Mouse (Mus musculus) Patski (cell line): Measurements from ENCODE around the gene Herc6. TPM values are rescaled to one million over a fixed set of nuclear protein-coding genes. Genes with fewer than 3 reads are reported as not detected.

Experiments used
- ATAC-seq: fragments of 100-300 bp; one replicate; pipeline ENCODE4 v1.8.0; 2021
- CTCF ChIA-PET: fragments of 350-600 bp; sonication (Branson Sonifier 250); formaldehyde crosslinking; loops from one replicate; lab custom pipeline; 2022; ENCODE audit warnings: inconsistent platforms; lab: Charles Lee
- POLR2A ChIA-PET: fragments of 350-600 bp; sonication (Branson Sonifier 250); formaldehyde crosslinking; loops from one replicate; lab custom pipeline; 2022; ENCODE audit warnings: antibody characterized with exemption, inconsistent platforms; lab: Charles Lee
- DNase-seq: peaks from one replicate; pipeline ENCODE4 v3.0.0-alpha.2; 2011; ENCODE audit warnings: low read depth, low spot score
- H3K27me3 ChIP-seq: fragments of 371-371 bp; one replicate; pipeline ENCODE4 v1.5.1; 2021
- CTCF ChIP-seq: fragments of 100-300 bp; IDR thresholded peaks from one replicate; pipeline ENCODE4 v1.5.1; 2021
- in situ Hi-C: fragments of 300-500 bp; cut with MboI; formaldehyde crosslinking; loops from 3 replicates; pipeline ENCODE4 v1.11.1; 2018; ENCODE audit warnings: low pct_unique_long_range_greater_than_20kb, mixed read lengths
- polyA plus RNA-seq: library from polyadenylated mRNA; unstranded; gene quantifications from one replicate; pipeline ENCODE4 v1.2.3, GENCODE M21; 2021

Herc6 gene
- polyA plus RNA-seq = 13.5 TPM

GRCm38 (mm10) chr6:57580881-57581548 is at the start of gene Herc6:
TSS of gene Herc6 (plus strand) at chr6:57581000.
- in situ Hi-C loops = no loop called here
- ATAC-seq (peak; percentile 100), DNase-seq (no peak)
- ChIA-PET CTCF (interaction anchor here (1.1 to 1.7 kb wide), 5 partner anchors 8 to 231 kb away, joined by 3 to 7 read pairs (median 4); partner anchors contain the start of gene Ppm1k), POLR2A (interaction anchor here (0.8 to 1.9 kb wide), 2 partner anchors 17 to 47 kb away, joined by 3 to 7 read pairs; no protein-coding TSS in a partner anchor)
- H3K27me3 ChIP-seq = no peaks in the 10 kb centered on the region
- no peak for TF ChIP-seq CTCF

DNA sequence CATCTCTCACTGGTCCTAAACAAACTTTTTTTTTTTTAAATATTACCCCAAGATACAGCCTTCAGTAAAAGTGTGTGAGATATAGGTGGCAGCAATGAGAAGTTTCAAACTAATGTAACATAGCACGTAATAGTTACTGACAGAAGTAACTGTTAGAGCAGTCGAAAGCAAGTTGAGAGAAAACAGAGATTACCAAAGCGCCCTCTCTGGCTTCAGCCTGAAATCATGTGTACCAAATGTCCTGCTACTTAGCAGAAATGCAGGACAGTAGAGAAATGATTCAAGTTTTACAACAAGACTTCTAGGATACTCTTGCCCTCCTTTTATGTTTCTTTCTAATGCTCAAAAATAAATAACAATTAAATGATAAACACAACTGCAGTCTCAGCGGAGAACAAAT is 49.8 kb upstream of the Herc6 start:
- no peaks in the 10 kb centered on the region for H3K27me3 ChIP-seq
- ChIA-PET CTCF (interaction anchor here (1.2 kb wide), 1 partner anchor 18 kb away, joined by 3 read pairs; no protein-coding TSS in a partner anchor), POLR2A (no interaction called here)
- in situ Hi-C loops = loop anchor here (10.0 kb wide), 1 partner anchor 606 kb away; the partner anchor contains the start of genes Nt5c3 and Vmn1r4
- TF ChIP-seq CTCF = no peak
- no peak for DNase-seq
- no peak for ATAC-seq

DNA sequence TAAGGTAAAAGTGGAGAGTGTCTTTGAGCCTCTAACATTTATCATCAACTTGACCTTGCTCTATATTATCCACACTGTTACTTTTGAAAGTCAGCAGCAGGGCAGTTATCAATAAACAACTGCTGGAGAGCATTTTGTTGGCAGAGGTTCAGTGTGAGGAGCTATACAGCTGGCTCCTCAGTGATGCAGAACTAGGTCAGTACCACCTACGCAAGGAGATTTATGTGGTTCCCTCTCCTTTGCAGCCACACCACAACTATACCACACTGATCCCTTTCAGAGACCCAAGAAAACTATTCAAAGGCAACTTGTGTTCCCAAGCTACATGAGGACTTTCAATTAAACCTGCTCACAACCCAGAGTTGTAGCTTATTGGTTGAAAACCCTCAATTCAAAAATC is 49.4 kb upstream of the Herc6 start:
- in situ Hi-C loops = loop anchor here (10.0 kb wide), 1 partner anchor 607 kb away; the partner anchor contains the start of genes Nt5c3 and Vmn1r4
- DNase-seq (no peak), ATAC-seq (no peak)
- H3K27me3 ChIP-seq = no peaks in the 10 kb centered on the region
- no peak for TF ChIP-seq CTCF
- CTCF ChIA-PET = interaction anchor here (1.1 to 1.2 kb wide), 2 partner anchors 19 to 20 kb away, joined by 3 read pairs; no protein-coding TSS in a partner anchor
- POLR2A ChIA-PET = interaction anchor here (0.7 kb wide), 1 partner anchor 220 kb away, joined by 3 read pairs; no protein-coding TSS in a partner anchor

GRCm38 (mm10) chr6:57532022-57532421 is 48.8 kb upstream of the Herc6 start:
- ATAC-seq (no peak), DNase-seq (no peak)
- no peaks in the 10 kb centered on the region for H3K27me3 ChIP-seq
- TF ChIP-seq CTCF = no peak
- ChIA-PET POLR2A (interaction anchor here (0.7 kb wide), 1 partner anchor 219 kb away, joined by 3 read pairs; no protein-coding TSS in a partner anchor), CTCF (interaction anchor here (1.1 to 1.2 kb wide), 2 partner anchors 19 kb away, joined by 3 read pairs; no protein-coding TSS in a partner anchor)
- in situ Hi-C loops = loop anchor here (10.0 kb wide), 1 partner anchor 607 kb away; the partner anchor contains the start of genes Nt5c3 and Vmn1r4

DNA sequence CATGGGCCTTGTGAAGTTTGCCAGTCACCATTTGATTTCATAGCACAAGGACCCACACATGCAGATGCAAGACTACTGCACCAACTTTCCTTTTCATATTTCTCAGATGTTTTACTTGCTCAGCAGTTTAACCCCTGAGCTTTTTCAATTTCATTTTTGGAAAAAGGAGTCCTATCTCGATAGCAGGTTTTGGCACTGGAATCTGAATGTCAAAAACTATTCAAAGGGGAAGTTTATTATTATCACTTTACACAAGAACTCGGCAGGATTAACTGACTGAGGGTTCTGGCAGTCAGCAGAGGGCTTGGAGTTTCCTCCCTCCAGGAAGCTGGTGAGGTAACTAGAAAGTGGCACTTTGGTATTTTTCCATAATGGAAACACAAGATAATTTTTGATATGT is 47.4 kb upstream of the Herc6 start:
- TF ChIP-seq CTCF = no peak
- no peak for ATAC-seq
- ChIA-PET CTCF (interaction anchor here (1.0 to 2.3 kb wide), 3 partner anchors 38 to 326 kb away, joined by 3 to 7 read pairs (median 3); partner anchors contain the start of gene Herc6), POLR2A (no interaction called here)
- H3K27me3 ChIP-seq = no peaks in the 10 kb centered on the region
- in situ Hi-C loops = loop anchor here (10.0 kb wide), 1 partner anchor 609 kb away; the partner anchor contains the start of genes Nt5c3 and Vmn1r4
- no peak for DNase-seq

GRCm38 (mm10) chr6:57534231-57534610 is 46.6 kb upstream of the Herc6 start:
- TF ChIP-seq CTCF = no peak
- POLR2A ChIA-PET = interaction anchor here (0.9 to 1.5 kb wide), 2 partner anchors 47 to 154 kb away, joined by 3 to 7 read pairs; partner anchors contain the start of gene Herc6
- ATAC-seq (no peak), DNase-seq (no peak)
- no peaks in the 10 kb centered on the region for H3K27me3 ChIP-seq
- in situ Hi-C loops = loop anchor here (10.0 kb wide), 1 partner anchor 609 kb away; the partner anchor contains the start of genes Nt5c3 and Vmn1r4
- CTCF ChIA-PET = interaction anchor here (1.0 to 2.3 kb wide), 4 partner anchors 37 to 325 kb away, joined by 3 to 7 read pairs (median 4); partner anchors contain the start of gene Herc6

- CTCF ChIA-PET = interaction anchor here (1.0 to 2.3 kb wide), 4 partner anchors 37 to 325 kb away, joined by 3 to 7 read pairs (median 4); partner anchors contain the start of gene Herc6
- in situ Hi-C loops = loop anchor here (10.0 kb wide), 1 partner anchor 610 kb away; the partner anchor contains the start of genes Nt5c3 and Vmn1r4
- POLR2A ChIA-PET = interaction anchor here (0.7 to 1.5 kb wide), 3 partner anchors 15 to 153 kb away, joined by 3 to 7 read pairs (median 3); partner anchors contain the start of gene Herc6
These were observed 46.1 kb upstream of the Herc6 start for GRCm38 (mm10) chr6:57534611-57535286.

GRCm38 (mm10) chr6:57535386-57535936 is 45.3 kb upstream of the Herc6 start, which contains the start of gene Ppm1k:
TSS of gene Ppm1k (minus strand) at chr6:57535468.
- peak; percentile 99 for DNase-seq
- in situ Hi-C loops = loop anchor here (10.0 kb wide), 1 partner anchor 611 kb away; the partner anchor contains the start of genes Nt5c3 and Vmn1r4
- POLR2A ChIA-PET = no interaction called here
- no peak for TF ChIP-seq CTCF
- no peaks in the 10 kb centered on the region for H3K27me3 ChIP-seq
- peak; percentile 98 for ATAC-seq
- CTCF ChIA-PET = interaction anchor here (1.3 to 2.3 kb wide), 2 partner anchors 38 to 46 kb away, joined by 4 to 7 read pairs; partner anchors contain the start of gene Herc6

More at GRCm38 (mm10) chr6:57534611-57535286, 46.1 kb upstream of the Herc6 start:
- ATAC-seq (peak; percentile 19), DNase-seq (no peak)
- no peaks in the 10 kb centered on the region for H3K27me3 ChIP-seq
- no peak for TF ChIP-seq CTCF

- no peak for DNase-seq
- POLR2A ChIA-PET = no interaction called here
- no peak for ATAC-seq
- TF ChIP-seq CTCF = no peak
- in situ Hi-C loops = loop anchor here (10.0 kb wide), 1 partner anchor 611 kb away; the partner anchor contains the start of genes Nt5c3 and Vmn1r4
- CTCF ChIA-PET = no interaction called here
- no peaks in the 10 kb centered on the region for H3K27me3 ChIP-seq
These were observed 44.7 kb upstream of the Herc6 start for GRCm38 (mm10) chr6:57535971-57536669.
